Mouse (Mus musculus) CD4-positive, CD25-positive, alpha-beta regulatory T cell, adult 4 months (primary cell): ENCODE measurements around the gene Dusp27. TPM values are rescaled to one million over a fixed set of nuclear protein-coding genes. Genes with fewer than 3 reads are reported as not detected.

Source experiments
- ATAC-seq: one replicate; pipeline ENCODE4 v1.8.0; 2017
- polyA plus RNA-seq, 2 experiments: library from polyadenylated mRNA; unstranded; fragments of 100-300 nt; shearing (Covaris generic); gene quantifications; one replicate each; pipeline ENCODE4 v1.2.1; 2017

The Dusp27 gene
- polyA plus RNA-seq, 2 experiments from 2014 or later: not detected

DNA sequence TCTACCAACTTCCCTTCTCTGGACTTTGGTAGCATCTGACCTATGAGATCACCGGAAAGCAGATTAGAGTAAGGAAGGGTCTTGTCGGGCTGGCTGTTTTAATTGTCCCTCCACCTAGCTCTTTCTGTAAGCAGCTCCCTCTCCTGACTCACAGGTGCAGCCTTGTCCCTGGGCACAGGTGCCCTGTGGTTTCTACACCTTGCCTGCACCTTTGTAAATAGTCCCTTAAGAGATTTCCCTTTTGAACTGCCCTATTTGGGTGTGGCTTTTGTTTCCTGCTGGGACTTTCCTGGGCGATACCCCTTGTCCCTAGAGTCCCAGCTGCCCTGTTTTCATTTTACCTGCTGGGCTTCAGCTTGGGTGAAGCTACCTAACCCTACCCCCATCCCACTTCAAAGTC is 33.3 kb downstream of the Dusp27 start:
- ATAC-seq: no peak

DNA sequence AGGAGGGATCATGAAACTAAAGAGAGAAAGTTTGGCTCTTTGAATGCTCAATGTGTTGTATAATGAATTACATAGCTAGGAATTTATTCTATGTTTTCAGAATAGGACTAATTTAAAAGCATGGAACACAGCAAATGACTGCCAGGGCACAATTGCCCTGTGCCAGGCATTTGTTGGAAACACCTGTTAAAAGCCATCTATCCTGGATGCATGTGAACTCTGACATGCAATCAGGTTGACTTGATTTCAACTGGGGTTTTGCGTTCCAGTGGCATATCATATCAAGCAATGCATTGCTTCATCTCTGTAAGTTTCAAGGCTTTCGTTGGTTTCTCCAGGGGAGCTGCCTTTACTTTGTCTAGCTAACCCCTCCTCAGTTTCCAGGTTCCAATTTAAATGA is 37.4 kb downstream of the Dusp27 start:
- no peak for ATAC-seq

DNA sequence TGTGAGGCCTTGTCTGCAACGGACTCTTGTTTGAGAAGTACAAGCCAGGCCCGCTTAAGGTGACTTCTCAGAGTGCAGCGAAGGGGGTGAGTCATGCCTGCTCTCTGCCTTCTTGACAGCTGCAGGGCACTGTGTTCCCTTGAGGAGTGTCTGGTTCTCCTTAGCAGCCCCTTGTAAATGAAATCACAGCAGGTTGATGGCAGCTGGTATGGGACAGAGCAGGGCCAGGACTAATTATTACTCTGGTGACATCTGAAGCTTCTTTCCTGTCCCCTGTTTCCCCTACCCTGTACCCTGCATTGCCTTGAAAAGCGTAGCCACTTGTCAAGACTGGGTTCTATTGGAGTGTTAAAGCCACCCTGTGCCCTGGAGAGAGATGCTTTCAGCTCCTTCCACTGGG is 38.0 kb downstream of the Dusp27 start:
- ATAC-seq: no peak

DNA sequence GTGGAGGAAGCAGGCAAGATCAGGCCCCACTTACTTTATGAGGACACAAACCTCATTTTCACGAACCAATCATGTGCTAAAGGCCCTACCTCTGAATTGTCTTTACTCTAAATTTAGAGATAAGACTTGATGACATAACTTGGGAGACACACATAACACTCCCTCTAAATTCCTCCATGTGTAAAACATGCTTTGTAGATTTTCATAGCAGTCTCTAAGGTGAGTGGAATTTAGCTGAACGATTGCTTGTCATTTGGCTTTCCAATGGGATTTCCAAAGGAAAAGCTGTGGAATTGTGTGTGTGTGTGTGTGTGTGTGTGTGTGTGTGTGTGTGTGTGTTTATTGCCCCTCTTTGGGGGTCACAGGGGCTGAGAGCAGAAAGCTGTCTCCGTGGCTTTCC is 38.4 kb downstream of the Dusp27 start:
- ATAC-seq: no peak

DNA sequence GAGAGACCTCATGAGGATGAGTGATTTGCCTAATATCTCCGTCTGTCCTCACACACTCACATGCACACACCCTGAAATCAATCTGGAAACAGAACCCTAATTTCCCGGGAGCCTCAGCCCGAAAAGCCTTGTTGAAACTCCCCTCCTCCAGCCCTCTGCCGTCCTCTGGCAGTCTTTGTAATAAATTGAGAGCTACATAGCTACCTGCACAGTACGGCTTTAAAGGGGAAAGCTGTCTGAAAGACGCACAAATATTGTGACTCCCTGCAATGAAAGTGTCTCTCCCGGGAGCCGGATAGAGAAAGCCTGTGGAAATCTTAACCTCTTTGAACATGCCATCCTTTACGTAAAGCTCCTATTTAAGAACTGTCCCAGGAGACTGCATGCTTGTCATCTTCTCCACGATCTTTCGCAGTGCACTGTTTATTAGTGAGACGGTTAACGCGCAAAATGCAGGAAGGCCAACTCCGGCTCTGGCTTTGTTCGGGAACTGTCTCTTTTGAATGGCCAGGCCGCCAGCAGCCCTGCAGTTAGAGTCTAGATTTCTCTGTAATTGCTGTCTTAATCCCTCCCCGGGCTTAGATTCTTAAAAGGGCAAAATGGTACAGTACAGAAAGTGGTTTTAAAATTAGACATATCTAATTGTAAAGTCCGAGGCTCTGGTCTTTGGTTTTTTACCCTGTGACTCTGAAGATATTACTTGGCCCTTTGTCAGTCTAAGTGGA is 39.1 kb downstream of the Dusp27 start:
- no peak for ATAC-seq

DNA sequence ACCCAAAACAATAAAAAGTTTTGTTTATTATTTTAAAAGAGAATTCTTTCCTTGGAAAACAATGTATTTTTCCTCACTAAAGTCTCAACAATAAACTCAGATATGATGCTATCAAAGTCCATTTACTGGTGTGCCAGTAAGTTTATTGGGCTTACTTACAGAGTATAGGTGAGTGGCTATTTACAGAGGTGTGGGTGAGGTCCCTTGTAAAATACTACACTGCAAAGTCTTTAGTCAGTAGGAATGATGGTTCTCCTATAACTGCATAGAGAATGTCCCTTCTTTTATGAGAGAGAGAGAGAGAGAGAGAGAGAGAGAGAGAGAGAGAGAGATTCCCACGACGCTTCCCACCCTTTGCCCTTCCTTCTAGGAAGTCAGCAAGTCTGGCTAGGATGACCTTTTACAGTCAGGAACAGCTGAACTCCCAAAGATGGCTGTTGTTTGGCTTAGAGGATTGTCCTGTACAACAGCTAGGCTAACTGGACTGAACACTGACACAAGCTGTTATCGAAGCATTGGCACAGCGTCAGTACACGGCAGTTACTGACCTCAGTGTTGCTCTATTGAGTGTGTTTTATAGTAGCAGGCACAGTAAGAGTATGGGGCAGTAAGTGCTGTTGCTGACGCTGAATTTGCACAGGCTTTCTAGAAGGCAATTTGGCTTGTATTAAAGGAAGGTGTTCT is 50.5 kb downstream of the Dusp27 start:
- ATAC-seq: no peak

DNA sequence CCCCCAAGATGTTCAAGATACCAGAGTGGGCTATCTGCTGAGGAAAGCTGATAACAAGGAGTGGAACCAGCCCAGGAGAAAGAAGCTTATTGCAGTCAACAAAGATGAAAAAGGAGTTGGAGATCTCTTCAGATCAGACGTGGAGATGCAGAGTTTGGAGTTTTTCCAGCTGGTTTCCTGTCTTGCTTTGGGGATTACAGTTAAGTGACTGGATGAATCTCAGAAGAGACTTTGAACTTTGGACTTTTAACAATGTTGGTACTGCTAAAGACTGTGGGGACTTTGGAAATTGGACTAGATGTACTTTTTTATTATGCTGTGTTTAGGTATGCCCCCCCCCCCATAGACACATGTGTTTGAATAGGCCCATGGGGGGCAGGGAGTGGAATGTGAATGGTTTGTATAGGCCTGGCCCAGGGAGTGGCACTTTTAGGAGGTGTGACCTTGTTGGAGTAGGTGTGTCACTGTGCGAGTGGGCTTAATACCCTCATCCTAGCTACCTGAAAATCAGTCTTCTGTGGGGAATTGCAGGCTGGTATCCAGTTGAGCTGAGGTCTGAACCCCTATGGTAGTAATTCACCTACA is 59.8 kb downstream of the Dusp27 start:
- ATAC-seq: no peak

DNA sequence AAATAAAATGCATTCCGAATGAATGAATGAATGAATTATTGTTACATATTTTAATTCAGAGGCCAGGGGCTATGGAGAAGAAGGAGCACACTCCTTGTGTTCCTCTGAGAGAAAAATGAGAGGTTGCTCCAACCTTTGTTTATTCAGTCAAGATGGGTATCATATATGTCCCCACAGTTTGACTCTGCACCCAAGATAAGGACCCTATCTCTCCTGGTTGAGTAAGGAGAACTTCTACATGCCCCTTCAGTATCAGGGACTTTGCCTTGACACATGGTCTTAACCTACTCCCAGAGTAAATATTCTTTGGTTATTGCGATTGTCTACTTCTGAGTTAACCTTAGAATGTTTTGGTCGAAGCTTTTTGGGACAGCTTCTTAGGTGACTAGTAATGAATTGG is 63.9 kb downstream of the Dusp27 start:
- ATAC-seq: no peak

DNA sequence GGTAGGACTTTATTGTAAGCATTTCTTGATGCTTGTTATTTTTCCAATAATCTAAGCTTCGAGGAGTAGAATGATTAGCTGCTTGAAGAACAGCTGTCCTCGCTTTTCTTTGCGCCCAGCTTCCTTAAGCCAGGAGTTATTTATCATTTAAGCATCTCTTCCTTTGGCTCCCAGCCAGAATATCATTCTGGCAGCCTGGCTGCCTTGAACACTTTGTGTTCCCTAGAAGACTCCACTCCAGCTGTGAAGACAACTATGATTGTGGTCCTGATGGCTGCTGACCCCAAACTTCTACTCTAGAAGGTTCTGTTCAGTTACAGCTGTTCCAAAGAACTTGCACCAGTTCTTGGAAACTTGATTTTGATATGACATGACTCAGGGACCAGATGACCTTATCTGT is 66.2 kb downstream of the Dusp27 start:
- ATAC-seq: no peak

DNA sequence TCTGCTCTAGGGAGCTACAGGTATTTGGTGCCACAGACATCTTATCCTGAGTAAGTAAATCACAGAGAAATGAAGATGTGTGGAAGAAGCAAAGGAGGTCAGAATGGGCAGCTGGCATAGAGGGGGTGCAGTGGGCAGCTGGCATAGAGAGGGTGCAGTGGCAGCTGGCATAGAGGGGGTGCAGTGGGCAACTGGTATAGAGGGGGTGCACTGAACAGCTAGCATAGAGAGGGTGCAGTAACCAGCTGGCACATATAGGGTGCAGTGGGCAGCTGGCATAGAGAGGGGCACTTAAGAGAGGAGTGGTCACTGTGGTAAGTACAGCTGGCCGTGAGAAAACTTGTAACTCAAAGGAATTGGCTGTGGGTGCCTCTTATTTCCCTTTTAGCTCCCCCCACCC is 67.3 kb downstream of the Dusp27 start:
- ATAC-seq: no peak

DNA sequence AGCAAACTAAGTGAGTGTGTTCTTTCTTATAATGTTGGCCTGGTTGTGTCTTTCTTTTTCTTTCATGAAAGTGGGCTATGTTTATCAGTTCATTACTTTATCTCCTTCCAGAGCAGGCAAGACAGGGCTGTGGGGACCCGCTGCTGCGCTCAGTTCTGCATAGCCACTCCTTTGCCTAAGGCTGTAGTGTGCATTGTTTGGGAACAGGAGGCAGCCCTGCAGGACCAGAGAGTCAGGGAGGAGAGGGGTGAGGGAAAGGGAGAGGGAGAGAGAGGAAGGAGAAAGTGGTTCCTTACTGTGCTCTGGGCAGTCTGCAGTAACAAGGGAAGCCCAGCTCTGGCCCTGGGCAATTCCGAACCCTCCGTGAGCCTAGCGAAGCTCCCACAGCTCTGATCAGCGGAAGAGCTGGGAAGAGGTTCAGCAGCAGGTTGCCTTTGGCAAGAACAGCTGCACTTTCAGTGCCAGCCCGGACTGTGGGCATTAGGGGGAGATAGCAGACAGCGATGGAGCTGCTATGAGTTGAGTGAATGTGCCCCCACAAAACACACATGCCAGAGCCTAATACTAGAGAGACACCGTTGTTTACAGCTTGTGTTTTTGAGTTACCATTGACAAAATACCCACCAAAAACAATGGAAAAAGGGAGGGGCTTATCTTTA is 71.5 kb downstream of the Dusp27 start:
- ATAC-seq: no peak

DNA sequence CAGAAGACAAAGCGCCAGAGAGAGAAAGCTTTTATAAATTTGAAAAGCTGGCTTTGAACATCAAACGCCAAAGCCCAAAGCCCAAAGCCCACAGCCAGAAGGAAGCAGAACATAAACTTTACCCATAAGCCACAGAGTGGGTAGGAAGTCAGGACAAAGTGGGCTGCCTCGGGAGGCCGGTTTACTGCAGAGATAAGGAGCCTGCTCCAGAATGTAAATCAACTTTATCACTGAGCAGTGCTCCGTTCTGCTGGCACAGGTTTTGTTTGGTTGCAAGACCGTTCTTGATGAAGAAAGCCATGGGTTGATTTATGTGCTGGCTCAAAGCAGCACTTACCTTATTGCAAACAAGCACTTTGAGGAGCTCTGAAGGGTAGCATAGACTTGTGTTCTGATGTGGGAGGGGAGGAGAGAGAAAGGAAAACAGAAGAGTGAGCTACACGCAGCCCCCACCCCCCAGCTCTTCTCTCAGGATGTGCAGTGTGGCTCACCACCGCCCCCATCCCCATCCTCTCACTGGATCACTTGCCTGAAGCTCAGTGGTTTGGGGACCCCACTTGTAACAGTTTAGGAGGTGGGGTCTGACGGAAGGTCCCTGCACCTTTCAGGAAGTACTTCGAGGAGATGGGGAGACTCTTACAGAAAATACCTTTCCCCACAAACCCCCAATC is 74.3 kb downstream of the Dusp27 start:
- ATAC-seq: no peak

DNA sequence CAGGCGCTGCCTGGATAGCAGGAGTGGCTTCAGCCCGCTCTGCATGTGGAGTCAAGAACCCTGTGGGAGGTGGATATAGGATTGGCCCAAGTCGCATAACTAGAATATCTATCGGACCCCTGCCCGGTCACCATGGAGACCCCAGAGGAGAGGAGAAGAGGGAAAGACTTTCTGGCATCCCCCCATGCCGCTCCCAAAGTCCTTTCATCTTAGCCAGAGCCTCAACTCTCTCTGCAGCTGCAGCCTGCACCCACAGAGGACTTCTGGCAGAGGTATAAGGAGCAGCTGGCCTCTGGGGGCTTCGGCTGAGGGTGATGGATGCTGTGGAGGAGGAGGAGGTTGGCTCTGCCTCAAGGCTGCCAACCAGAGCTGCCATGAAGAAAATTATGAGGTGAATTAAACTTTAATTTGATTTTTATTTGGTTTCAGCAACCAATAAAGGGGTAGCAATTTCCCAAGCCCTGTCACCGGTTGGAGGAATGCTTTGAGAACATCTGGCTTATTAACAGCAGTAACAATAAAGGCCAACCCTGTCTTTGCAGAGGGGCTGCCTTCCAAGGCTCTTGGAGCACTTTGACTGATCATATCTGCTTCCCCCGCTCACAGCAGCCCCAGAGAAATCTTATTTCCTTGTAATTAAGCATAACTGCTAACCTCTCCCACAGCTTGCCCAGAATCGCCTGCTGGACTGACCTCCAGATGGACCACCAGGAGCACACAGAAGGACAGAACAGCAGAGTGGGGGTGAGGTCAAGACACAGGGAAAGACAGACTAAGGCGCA is 78.5 kb downstream of the Dusp27 start:
- ATAC-seq: no peak

DNA sequence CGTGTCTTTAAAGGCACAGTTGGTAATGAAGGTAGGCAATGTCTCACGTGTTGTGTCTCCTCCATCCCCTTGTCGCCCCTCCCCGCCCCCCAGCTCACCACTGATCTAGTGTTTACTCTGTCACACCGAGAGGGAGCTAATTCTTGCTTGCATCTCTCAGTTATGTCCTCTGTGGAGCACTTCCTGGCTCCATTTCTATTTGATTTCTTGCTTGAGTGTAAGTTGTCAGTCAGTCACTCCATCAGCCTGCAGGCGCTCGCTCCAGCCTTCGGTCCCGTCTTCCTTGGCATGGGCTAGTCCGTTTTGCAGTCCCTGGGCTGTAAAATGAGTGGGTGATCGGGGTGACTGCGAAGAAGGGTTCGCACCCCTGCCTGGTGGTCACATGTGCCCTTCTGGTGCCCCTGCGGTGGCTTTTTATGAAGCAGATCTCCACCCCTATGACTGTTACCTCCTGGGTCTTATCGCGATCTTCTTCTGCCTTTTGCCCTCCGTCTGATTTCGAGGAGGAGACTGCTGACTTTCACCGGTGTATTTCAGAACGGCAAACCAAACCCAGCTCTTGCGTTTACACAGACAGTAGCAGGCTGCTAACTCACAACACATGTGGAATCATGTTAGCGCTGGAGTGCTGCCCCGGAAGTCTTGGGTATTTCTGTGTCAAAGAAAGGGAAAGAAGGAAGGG is 79.4 kb downstream of the Dusp27 start:
- ATAC-seq: peak; percentile 74

Other genes with a start within 250 kb of the Dusp27 start
- gene Pou2f1, start 125.2 kb downstream of the Dusp27 start, polyA plus RNA-seq: 10 to 100 TPM; 53.6 to 55.3 TPM
- gene Gpa33, start 2.3 kb upstream of the Dusp27 start, polyA plus RNA-seq: not detected
- gene Mael, start 110.8 kb upstream of the Dusp27 start, polyA plus RNA-seq: not detected
- gene Ildr2, start 126.2 kb upstream of the Dusp27 start, polyA plus RNA-seq: not detected